Comparison of ENCODE assay signal across 9 mouse cellular contexts in genomic region chr5:130080051-130080681, GRCm38 (mm10). TPM values are rescaled to one million over a fixed set of nuclear protein-coding genes. Genes with fewer than 3 reads are reported as not detected.
A peak's percentile ranks its signal among the peaks of the same experiment; 100 is the strongest.
DNase-seq lines count a peak whose midpoint lies in the region; TF ChIP-seq lines count a peak whose summit lies in the region.
"Had no signal": no experiment of that assay in that cellular context is flagged by ENCODE, and none has a peak within 500 bp of the region (broad histone marks: within the 10 kb centered on the region; RNA-seq: fewer than 3 reads in every experiment).

No protein-coding gene starts in this region.

- DNase-seq in cerebellum, adult 11-12 months = peak; percentile 41
- DNase-seq in cerebellum, postnatal 36 days = no peak
- DNase-seq in spleen, adult 2 months (ENCODE audit: low read depth in 1 of 2, low spot score in 2 of 2) = no peak
- DNase-seq in spleen, postnatal 4 days (ENCODE audit: low spot score in 2 of 2) = no peak
- DNase-seq in induced T-regulatory cell, adult 2 months (ENCODE audit: low read depth) = peak; percentile 39
- no peak for DNase-seq in ovary, postnatal 14 days (ENCODE audit: low spot score)
- DNase-seq in kidney, postnatal 10 days = no peak

- no peaks in the 10 kb centered on the region for H3K27me3 ChIP-seq in spleen, adult 2 months (ENCODE audit: control insufficient read depth, insufficient read depth, low read length)
- no peaks in the 10 kb centered on the region for H3K27me3 ChIP-seq in myocyte (ENCODE audit: control insufficient read depth, insufficient read depth, insufficient read length)

- no peaks in the 10 kb centered on the region for H3K36me3 ChIP-seq in spleen, adult 2 months (ENCODE audit: control insufficient read depth, insufficient read depth, low read length)
- H3K36me3 ChIP-seq in myocyte (ENCODE audit: control insufficient read depth, insufficient read depth) = no peaks in the 10 kb centered on the region
- H3K36me3 ChIP-seq: G1E had no signal

- H3K4me3 ChIP-seq in spleen, adult 2 months (ENCODE audit: extremely low read depth, insufficient read depth, insufficient read length) = peak overlapping the region; percentile 81
- H3K4me3 ChIP-seq in myocyte = peak overlapping the region; percentile 35

- peak overlapping the region; percentile 69 for H3K27ac ChIP-seq in spleen, adult 2 months (ENCODE audit: insufficient read depth, low read length)

- no peaks in the 10 kb centered on the region for H3K79me2 ChIP-seq in myocyte (ENCODE audit: control insufficient read depth, insufficient read depth)

- H3K4me1 ChIP-seq in spleen, adult 2 months (ENCODE audit: control insufficient read depth, insufficient read depth, insufficient read length) = peaks cover 13% of the 10 kb centered on the region; the same call in 1 of the 2 replicates

- TF ChIP-seq POLR2A in spleen, adult 2 months (IDR thresholded peaks at IDR 0.05; ENCODE audit: low read depth, low read length) = no peak
- TF ChIP-seq POLR2A in myocyte (IDR thresholded peaks at IDR 0.05; ENCODE audit: insufficient read length, low read depth) = no peak

- H3ac ChIP-seq in myocyte (ENCODE audit: control insufficient read depth, insufficient read length) = peak overlapping the region; percentile 92

- 90% methylated on average over 16 of the region's 16 CpGs for WGBS in spleen, adult 2 months

- peak overlapping the region; percentile 91 for H3K4me2 ChIP-seq in myocyte (ENCODE audit: low read depth)

- 0 out of 2 replicates have a peak, but pooled peaks have one; percentile 6 for TF ChIP-seq CTCF in spleen, adult 2 months (IDR thresholded peaks at IDR 0.05; ENCODE audit: extremely low read depth, insufficient read depth, insufficient read length, insufficient replicate concordance)

TF ChIP-seq in myocyte, 11 proteins besides CTCF, POLR2A, EP300 and RAD21:
- TF ChIP-seq SRF (IDR thresholded peaks at IDR 0.05; ENCODE audit: control insufficient read depth, insufficient read length, low read depth) (no peak), TCF3 (IDR thresholded peaks at IDR 0.05; ENCODE audit: insufficient read length, low read depth) (no peak), REST (IDR thresholded peaks at IDR 0.05; ENCODE audit: insufficient read depth, insufficient read length) (no peak), MAX (IDR thresholded peaks at IDR 0.05; ENCODE audit: low read depth) (no peak)

RNA-seq across cellular contexts. Expression of gene Tpst1, which starts 7.0 kb away (rescaled TPM):
- 10.9 and 15.5 TPM in 2 replicates for polyA plus RNA-seq in spleen, adult 2 months (2012; rRNA removed)
- polyA plus RNA-seq in myocyte (2012; fragmentation: generic; extraction: Trizol) = 9.4 TPM
- polyA plus RNA-seq: G1E had no signal

RNA-seq across cellular contexts. Expression of gene Crcp, which starts 51.1 kb away (rescaled TPM):
- 7.1 and 9.8 TPM in 2 replicates for polyA plus RNA-seq in spleen, adult 2 months (2012; rRNA removed)
- polyA plus RNA-seq in myocyte (2012; fragmentation: generic; extraction: Trizol) = 30.8 TPM

RNA-seq across cellular contexts. Expression of gene Asl, which starts 51.1 kb away (rescaled TPM):
- 18.0 and 22.4 TPM in 2 replicates for polyA plus RNA-seq in spleen, adult 2 months (2012; rRNA removed)
- 45.8 TPM for polyA plus RNA-seq in myocyte (2012; fragmentation: generic; extraction: Trizol)

Comparison
In these comparisons a context has a peak if more than half of its experiments do, and no peak if none do; other contexts are left out.
1. DNase-seq: peak in cerebellum, adult 11-12 months (single experiment) and induced T-regulatory cell, adult 2 months (single experiment); none in cerebellum, postnatal 36 days (0 of 2), spleen, adult 2 months (0 of 2), spleen, postnatal 4 days (0 of 2), ovary, postnatal 14 days (single experiment) and kidney, postnatal 10 days (single experiment).